Mouse (Mus musculus): ENCODE results near the gene Kcnn4.

DNA sequence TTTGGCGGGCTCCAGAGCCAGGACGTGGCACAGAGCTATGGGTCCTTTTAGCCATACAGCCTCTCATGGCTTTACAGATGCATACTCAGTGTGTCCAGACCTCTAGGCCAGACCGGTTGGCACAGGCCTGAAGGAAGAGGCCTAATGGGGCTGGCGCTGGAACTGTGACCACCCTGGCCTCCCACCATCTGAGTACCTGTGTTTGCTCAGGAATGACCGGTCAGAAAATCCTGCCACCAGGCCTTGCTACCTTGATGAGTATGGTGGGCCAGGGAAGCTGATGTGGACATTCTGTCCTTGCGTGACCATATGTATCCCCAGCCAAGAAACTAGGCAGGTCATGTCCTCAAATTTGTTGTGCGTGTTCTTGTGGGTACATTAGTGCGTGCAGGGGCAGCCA lies 57.1 kb downstream of the Kcnn4 start:
- TF ChIP-seq MAX (IDR thresholded peaks at IDR 0.05) (no peak), MYOG (IDR thresholded peaks at IDR 0.05; ENCODE audit: control insufficient read depth, extremely low read depth, insufficient read length) (no peak), CTCF (IDR thresholded peaks at IDR 0.05; ENCODE audit: control insufficient read depth, insufficient read depth, insufficient read length) (no peak), MYOD1 (IDR thresholded peaks at IDR 0.05; ENCODE audit: control insufficient read depth, insufficient read length, low read depth) (no peak)

All from C2C12 (cell line).